Mouse (Mus musculus): Measurements from ENCODE around the gene Ano8.
"Not testable (repeated sequence)": the region's sequence is repeated elsewhere in the genome, so short reads cannot be mapped to it uniquely, and the experiment has no call there.

Ano8 gene

DNA sequence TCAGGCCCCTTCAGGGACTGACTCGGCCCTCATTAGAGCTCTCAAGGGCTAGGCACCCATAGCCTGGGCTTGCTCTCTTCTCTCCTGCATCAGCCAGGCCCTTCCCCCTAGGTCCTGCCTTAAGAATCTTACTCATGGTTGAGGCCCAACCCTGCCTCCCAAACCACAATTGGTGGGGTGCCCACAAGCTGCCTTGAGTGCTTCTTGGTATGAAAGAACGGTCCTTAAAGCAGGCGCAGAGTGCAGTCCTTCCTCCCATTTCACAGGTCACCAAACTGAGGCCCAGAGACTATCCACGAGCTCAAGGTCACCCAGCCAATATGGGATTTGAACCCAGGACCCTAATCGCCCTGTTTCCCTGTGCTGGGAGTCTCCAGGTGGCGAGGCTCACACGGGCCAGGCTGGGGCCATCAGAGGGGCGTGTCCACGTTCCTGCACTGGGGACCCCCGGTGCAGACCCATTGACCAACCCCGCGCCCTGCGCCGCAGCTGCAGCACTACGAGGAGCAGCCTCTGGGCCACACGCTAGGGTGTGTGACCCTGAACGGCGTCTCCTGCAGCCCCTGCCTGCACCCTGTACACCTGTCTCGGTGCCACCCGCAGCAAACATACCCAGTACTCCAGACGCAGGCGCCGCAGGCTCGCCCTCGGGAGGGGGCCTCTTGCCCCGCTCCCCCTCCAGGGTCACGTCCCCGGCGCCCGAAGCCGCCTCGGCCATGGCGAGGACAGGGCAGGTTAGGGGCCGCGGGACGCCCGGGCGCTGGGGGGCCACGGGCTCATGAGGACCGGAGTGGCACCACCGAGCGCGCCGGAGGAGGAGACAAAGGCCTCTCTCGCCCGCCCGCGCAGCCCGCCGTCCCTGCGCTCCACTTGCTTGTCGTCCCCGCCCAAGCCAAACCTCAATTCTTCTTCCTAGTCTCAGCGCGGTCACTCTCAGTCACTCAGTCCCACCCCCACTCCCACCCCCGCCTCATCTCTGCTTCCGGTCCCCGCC, at the start of gene Ano8:
Ano8 (minus strand) TSS at position 822 of the 994 bp plus-strand sequence.
- in situ Hi-C loops (cut with MboI, MseI) = loop anchor here (5.0 to 10.0 kb wide), 3 partner anchors 37 to 1511 kb away; partner anchors contain the start of gene Nwd1

DNA sequence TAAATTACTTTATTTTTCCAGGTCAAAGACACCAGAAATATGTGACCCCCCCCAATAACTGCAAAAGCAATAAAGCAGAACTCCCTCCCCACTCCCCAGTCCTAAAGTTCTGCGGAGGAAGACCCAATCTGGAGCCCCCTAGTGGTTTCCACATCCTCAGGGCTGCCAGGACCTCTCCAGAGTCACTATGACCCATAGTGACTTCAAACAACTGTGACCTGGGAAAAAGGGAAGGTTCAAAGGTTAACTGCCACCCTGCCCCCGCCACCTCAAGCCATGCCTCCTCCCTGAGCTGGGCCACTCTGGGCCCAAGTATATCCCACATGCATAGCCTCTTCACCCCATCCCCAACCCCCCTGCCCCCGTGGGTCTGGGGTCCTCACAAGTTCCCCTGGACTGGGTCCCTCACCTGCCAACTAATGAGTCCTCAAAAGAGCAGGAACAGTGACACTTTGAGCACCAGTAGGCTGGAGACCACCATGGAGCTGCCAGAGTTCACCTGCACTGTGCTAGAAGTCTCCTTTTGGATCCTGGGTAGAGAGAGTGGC, 48.6 kb upstream of the Ano8 start:
- in situ Hi-C loops (cut with MboI, MseI) = no loop called here

DNA sequence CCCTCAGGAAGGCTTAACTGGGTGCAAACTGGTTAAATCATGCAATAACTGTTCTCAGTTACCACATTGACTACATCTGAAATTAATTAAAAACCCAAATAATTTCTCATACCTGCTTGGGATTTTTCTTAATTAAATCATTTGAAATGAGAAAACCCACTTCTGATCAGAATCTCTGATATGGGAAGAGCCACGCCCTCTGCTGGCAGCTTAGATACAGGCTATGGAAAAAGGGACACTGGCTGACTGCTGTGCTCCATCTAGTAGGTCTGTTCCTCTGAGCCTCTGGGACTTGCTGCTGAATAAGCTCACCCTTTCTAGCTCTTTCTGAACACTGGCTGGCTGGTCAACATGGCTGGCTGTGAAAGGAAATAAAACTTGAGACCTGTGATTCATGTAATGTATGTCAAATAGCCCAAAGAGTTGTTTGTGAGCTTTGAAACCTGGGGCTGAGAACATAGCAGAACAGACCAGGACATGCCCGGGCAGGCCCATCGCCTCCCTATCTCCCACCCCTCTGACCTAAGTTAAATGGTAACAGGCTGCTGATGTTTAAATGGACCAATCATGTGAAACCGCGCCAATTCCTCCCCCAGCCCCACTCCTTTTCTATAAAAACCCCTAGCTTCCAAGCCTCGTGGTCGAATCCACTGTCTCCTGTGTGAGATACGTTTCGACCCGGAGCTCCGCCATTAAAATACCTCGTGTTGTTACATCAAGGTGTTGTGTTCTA, 45.1 kb upstream of the Ano8 start:
- in situ Hi-C loops (cut with MboI, MseI) = not testable (repeated sequence)

DNA sequence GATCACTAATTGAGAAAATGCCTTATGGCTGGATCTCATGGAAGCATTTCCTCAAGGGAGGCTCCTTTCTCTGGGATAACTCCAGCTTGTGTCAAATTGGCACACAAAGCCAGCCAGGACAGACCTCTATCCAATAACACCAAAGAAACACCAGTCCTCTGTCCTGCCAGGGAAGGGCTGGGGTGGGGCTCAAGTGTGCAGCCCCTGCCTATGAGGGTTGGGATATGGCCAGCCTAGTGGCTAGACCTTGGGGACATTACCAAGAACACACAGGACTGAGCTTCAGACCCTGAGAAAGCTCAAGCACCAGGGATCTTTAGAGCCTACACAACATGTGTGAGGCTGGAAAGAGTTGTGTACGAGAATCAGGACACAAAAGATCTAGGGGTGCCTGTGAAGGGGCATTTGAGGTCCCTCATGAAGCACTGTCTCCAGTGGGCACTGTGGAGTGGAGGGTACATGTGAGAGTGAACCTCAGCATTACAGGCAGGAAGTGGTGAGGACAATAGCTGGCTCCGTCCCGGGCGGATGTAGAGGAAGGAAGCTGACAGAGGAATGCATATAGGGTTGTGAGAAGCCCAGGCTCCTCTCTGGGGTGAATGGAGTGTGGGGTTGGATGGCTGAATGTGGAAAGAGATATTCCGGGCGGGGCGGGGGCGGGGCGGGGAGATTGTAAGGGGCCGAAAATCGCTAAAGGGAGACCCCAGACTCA, 42.8 kb upstream of the Ano8 start:
- in situ Hi-C loops (cut with MboI, MseI) = no loop called here

DNA sequence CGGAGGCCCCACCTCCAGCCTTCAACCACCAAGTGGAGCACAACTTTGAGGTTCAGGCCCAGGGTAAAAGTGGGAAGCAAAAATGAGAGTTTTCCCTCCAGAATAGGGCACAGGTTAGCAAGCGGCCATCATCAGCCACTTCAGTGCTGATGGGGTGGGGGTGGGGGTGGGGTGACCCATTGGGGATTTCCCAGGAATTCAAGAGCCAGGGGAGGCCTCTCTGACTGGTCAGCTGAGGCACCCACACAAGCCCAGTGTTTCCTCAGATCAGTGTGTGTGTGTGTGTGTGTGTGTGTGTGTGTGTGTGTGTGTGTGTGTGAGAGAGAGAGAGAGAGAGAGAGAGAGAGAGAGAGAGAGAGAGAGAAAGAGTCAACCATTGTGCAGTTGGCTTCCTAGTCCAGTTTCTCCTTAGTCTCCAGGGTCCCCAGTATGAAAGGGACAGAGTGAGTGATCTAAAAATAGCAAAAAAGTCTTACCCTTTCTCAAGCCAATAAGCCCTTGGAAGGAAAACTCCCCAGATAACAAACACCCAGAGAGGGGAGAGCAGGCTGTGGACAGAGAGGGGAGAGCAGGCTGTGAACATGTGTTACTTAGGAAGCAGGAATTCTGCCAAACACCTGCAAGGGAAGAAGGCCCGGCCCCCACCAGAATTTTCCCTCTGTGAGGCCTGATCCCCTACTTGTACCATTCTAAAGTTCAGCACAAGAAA, 41.6 kb upstream of the Ano8 start:
- in situ Hi-C loops (cut with MboI, MseI) = no loop called here

DNA sequence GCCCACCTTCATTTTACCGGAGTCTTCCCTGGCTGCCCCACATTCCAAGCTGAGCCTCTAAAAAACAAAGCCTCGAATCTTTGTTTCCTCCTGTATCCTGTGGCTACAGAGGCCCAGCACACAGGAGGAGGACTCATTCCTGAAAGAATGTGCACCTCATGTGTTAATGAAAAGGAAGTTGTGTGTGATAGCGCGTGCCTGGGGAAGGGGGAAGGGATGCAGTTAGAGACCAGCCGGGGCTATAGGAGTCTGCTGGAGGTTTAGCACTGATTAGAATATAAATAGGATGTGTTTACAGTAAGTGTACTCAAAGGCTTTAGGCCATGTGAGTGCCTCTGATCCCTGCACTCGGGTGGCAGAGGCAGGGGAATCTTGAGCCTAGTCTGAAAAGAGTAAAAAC, 40.5 kb upstream of the Ano8 start:
- in situ Hi-C loops (cut with MboI, MseI) = no loop called here

DNA sequence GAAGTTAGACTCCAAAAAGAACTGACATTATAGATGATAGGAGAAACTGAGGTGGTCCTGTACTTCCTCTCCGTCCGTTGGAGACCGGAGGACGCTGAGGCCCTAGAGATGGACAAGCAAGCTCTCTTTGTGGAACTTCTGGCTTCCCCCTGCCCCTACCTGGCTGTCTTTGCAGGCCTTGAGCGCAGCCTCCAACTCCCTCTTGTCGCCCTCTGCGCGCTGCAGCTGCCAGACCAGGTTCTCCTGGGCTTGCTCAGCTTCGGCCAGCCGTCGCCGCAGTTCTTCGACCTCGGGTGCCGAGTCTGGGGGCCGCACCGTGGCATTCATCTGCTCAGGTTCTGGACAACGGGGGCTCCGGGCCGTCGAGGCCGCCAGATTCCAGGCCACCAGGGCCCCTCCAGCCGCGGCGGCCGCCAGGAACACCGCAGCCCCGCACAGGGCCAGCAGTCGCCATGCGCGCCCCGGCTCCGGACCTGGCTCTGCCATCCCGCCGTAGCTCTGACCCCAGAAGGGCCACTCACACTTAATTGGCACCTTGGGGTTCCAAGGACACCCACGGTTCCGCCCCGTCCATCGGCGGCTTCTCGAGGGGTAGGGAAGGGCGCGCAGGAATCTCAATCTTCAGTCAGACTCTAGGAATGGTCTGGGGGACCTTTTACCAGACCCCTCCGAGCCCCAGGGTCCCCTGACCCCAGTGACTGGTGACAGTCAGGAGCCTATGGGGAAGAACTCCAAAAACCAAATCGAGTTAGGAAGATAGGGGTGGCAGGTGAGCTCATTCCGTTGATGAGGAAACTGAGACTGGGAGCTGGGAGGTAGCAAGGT, 39.7 kb upstream of the Ano8 start, which contains the start of gene Ccdc194:
Ccdc194 (minus strand) TSS at position 486 of the 825 bp plus-strand sequence.
- in situ Hi-C loops (cut with MboI, MseI) = no loop called here

DNA sequence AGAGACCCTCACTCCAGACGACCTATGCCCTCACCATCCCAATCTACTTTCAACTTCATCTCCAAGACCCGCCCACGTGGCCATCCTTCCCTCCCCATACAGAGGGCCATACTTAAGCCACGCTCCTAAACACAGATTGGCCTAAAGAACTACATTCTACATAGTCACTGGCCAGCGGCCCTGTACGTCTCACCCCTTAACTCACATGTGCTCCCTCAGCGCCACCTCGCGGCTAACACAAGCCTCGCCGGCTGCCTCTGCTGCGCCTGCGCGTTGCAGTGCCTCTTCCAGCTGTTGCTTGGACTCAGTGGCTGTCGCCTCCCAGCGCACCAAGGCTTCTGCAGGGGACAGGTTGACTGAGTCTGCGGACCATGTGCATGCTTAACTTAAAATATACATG, 35.9 kb upstream of the Ano8 start:
- in situ Hi-C loops (cut with MboI, MseI) = loop anchor here (5.0 kb wide), 2 partner anchors 34 to 79 kb away; partner anchors contain the start of genes Ano8 and Gtpbp3

DNA sequence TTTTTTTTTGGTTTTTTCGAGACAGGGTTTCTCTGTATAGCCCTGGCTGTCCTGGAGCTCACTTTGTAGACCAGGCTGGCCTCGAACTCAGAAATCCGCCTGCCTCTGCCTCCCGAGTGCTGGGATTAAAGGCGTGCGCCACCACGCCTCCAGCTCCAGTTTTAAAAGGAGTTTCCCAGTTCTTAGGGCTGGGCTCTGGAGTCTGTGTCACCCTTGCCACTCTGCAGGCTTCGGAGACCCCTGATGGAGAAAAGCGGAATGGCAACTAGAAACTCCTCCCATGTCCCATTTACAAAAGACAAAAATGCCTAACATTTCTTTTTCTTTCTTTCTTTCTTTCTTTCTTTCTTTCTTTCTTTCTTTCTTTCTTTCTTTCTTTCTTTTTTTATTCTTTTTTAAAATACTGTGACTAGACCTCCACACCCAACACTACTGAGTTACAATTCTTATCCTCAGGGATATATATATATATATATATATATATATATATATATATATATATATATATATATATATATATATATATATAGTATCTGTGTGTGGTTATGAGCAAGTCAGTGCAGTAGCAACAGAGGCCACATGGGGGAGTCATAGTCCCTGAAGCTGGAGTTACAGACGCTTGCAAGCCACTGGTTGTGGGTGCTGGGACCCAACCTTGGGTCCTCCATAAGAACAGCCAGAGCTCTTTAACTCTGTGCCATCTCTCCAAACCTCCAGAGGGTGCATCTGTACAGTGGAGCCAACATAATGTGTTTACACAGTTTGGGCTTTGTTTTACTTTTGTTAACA, 33.5 kb upstream of the Ano8 start:
- in situ Hi-C loops (cut with MboI, MseI) = not testable (repeated sequence)

DNA sequence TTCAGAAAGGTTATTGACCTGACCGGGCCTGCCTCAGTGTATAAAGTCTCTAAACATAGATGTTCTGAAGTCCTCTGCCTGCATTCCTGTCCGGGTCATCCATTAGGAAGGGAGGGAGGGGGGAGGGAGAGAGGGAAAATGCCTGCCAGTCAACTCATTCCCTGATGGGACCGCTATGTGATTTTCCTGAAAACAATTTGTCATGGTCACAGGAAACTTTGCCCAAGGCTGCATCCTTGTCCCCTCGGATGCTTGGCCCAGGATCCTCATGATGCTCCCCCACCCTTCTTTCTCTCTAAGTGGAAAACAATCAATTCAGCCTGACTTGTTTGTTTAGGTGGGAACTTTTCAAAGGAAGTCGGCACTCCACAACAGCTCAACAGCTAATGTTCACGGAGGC, 31.0 kb upstream of the Ano8 start:
- in situ Hi-C loops (cut with MboI, MseI) = no loop called here

DNA sequence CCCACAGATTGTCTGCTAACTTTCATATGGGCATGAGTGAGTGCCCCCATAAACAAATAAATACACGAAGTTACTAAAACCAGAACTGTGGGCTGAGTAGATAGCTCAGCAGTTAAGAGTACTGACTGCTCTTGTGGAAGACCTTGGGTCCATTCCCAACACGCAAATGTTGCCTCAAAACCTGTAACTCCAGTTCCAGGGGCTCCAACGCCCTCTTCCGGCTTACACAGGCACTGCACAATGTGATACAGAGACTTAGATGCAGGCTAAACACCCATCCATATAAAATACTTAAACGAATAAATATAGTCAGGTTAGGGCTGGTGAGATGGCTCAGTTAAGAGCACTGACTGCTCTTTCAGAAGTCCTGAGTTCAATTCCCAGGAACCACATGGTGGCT, 29.3 kb upstream of the Ano8 start:
- in situ Hi-C loops (cut with MboI, MseI) = no loop called here

DNA sequence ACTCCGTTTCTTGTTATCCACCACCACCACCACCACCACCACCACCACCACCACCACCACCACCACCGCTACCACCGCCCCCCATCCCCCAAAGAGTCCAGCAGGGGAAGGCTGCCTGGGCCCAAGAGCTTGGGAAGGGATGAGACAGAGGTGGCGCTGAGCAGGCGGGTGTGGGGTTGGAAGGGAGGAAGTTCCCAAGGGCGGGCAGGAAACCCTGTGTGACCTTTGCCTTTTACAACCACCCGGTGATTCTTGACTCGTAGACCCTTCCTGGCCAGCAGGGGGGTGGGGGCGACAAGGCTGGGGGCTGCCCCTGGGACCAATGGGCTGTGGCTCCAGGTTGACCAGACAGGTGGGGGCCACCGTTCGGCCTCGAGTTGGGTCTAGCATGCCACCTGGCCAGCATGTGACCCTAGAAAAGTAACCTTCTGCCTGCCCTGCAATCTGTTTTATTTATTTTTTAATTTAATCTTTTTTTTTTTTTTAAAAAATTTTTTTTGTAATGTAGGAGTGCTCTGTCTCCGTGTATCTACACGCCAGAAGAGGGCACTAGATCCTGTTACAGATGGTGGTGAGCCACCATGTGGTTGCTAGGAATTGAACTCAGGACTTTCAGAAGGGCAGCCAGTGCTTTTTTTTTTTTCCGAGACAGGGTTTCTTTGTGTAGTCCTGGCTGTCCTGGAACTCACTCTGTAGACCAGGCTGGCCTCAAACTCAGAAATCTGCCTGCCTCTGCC, 27.4 kb upstream of the Ano8 start:
- in situ Hi-C loops (cut with MboI, MseI) = no loop called here

DNA sequence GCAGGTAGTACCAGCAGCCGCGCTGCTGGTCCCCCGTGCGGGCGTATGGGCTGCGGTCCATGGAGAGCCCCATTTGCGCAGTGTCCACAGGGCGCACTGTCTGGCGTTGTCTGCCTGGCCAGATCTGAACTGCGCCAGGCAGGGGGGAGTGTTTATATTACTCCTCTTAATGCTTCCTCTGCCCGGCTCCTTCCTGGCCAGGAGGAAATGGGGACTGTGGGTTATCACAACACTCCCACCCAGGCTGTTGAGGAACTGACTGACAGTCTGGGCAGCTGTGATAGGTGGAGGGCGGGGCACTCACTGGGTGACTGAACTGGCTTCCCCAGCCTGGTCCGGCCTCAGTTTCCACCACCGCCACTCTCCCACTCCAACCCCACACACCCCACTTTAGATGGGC, 25.9 kb upstream of the Ano8 start, which contains the start of gene Plvap:
Plvap (minus strand) TSS at position 109 of the 400 bp plus-strand sequence.
- in situ Hi-C loops (cut with MboI, MseI) = no loop called here

DNA sequence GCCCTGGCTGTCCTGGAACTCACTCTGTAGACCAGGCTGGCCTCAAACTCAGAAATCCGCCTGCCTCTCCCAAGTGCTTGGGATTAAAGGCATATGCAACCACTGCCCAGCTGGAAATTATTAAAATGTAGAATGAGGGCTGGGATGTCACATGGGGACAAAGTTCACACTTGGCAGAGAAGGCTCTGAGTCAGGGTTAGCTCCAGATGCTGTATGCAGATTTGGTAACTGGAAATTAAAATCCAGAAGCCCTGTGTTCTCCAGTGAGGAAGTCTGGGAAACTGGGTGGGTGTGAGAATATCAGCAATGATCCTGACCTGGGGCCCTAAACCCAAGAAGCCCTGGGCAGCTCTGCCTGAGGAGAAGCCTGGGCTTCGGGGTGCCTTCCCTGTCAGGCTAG, 23.6 kb upstream of the Ano8 start:
- in situ Hi-C loops (cut with MboI, MseI) = no loop called here

DNA sequence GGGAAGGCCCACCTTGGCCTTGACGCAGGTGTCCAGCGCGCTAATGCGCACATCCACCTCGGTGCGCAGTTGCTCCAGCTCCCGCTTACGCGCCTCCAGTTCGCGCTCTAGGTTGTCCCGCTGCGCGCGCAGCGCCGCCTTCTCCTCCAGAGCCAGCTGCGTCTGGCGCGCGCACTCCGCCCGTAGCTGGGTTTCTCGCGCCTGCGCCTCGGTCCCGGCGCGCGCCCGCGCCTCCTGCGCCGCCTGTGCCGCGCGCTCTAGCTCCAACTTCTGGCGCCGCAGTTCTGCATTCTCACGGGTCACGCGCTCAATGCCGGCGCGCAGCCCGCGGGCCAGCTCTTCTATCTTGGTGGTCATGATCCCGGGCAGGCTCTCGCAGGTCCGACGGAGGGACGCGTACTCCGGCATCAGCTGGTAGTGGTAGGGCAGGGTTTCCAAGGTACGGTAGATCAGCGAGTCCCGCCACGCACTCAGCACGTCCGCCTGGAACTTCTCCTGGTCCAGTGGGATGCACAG, 21.9 kb upstream of the Ano8 start:
- in situ Hi-C loops (cut with MboI, MseI) = no loop called here

DNA sequence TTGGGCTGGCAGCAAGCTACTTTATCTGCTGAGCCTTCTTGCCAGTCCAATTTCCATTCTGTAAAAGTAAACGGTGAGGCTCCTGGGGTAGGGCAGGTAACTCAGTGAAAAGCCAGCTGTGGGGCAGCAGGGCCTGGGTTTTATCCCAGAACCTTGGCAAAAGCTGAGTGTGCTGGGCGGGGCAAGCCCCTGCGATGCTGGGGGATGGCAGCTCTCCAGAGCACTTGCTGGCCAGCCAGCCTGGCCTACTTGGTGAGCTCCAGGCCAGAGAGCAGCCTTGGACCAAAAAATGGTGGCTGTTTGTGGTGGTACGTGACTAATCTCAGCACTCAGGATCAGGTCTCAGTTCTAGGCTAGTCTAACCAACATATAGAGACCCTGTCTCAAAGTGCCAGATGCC, 20.2 kb upstream of the Ano8 start:
- in situ Hi-C loops (cut with MboI, MseI) = no loop called here

DNA sequence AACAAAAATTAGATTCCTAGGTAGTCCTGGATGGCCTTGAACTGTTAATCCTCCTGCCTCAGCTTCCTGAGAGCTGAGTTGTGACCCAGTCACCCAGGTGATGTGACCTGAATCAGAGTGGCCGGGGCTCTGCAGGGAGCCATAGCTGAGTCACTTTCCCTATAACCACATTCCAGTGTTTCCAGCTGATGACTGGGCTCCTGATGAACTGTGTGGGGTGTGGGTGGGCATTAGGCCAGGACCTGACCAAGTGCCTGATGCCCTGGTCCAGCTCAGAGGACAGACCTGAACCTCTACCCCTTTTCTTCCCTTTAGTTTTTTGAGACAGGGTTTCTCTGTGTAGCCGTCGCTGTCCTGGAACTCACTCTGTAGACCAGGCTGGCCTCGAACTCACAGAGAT, 19.6 kb upstream of the Ano8 start:
- in situ Hi-C loops (cut with MboI, MseI) = no loop called here

DNA sequence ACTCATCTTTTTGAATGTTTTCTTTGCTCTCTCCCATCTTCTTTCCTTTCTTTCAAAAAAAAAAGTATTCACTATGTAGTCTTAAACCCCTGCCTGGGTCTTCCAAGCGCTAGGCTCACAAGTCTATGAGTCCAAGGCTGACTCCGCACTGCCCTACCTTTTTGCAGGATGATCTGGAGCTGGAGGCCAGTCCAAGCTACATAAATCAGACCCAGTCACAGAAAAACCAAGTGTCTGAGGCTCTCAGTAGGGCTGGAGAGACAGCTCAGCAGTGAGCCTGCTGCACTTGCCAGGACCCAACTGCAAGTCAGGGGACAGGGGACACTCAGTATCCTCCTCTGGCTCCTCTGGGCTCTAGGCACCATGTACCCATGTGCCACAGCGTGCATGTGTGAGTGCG, 18.6 kb upstream of the Ano8 start:
- in situ Hi-C loops (cut with MboI, MseI) = no loop called here
